Mouse (Mus musculus): ENCODE measurements at regions not wholly inside any gene's neighbourhood (a gene's known extent, or its start where the extent isn't known, plus 50 kb on each side); places are given as distances from the start of the nearest gene placed in this dataset.

- TF ChIP-seq CTCF (IDR thresholded peaks at IDR 0.05; ENCODE audit: low read depth) (no peak), EP300 (IDR thresholded peaks at IDR 0.05; ENCODE audit: low read depth) (no peak)
Observed at GRCm38 (mm10) chr4:142634398-142634797, 395.2 kb upstream of the Kazn start.

Measured in liver, embryonic 14.5 days (tissue).